Mouse (Mus musculus) hindbrain, embryonic 13.5 days (tissue): ENCODE measurements around the gene Dhx32. TPM values are rescaled to one million over a fixed set of nuclear protein-coding genes. Genes with fewer than 3 reads are reported as not detected.

Experiments
- ATAC-seq: fragments of 200-750 bp; cut with Nextera tagmentation; 2 replicates; pipeline ENCODE4 v1.8.0; 2017; ENCODE audit warnings: moderate TSS enrichment; ENCODE audit not compliant: low FRiP score
- H3K27ac ChIP-seq: fragments of 300-500 bp; sonication (generic); 2 replicates; pipeline ENCODE4 v1.5.1; 2015; ENCODE audit warnings: inconsistent platforms, mild to moderate bottlenecking, moderate library complexity
- H3K27me3 ChIP-seq: fragments of 300-500 bp; sonication (generic); 2 replicates; pipeline ENCODE4 v1.6.1; 2015; ENCODE audit warnings: mild to moderate bottlenecking, inconsistent platforms
- H3K36me3 ChIP-seq: fragments of 300-500 bp; sonication (generic); 2 replicates; pipeline ENCODE4 v1.6.1; 2015; ENCODE audit warnings: mild to moderate bottlenecking, inconsistent platforms
- H3K4me1 ChIP-seq: fragments of 300-500 bp; sonication (generic); replicated peaks from 2 replicates; pipeline ENCODE4 v1.6.1; 2015; ENCODE audit warnings: inconsistent platforms
- H3K4me2 ChIP-seq: fragments of 300-500 bp; sonication (generic); 2 replicates; pipeline ENCODE4 v1.6.1; 2015; ENCODE audit warnings: inconsistent platforms, mild to moderate bottlenecking, moderate library complexity
- H3K4me3 ChIP-seq: fragments of 300-500 bp; sonication (generic); 2 replicates; pipeline ENCODE4 v1.5.1; 2015; ENCODE audit warnings: mild to moderate bottlenecking, inconsistent platforms
- H3K9ac ChIP-seq: fragments of 300-500 bp; sonication (generic); 2 replicates; pipeline ENCODE4 v1.6.1; 2015; ENCODE audit warnings: mild to moderate bottlenecking, inconsistent platforms
- H3K9me3 ChIP-seq: fragments of 300-500 bp; sonication (generic); 2 replicates; pipeline ENCODE4 v1.6.1; 2016; ENCODE audit warnings: inconsistent platforms
- WGBS: fragments of 180-500 bp; shearing (Covaris S2); methylation state at CpG from one replicate; pipeline ENCODE4 v1.1.7; 2015; 5-methylcytosine and 5-hydroxymethylcytosine counted together
- polyA plus RNA-seq: library from polyadenylated mRNA; unstranded; fragments of >200 nt; fragmentation: Nextera tagmentation; extraction: Ambion mirVana; gene quantifications from 2 replicates; pipeline ENCODE4 v1.2.1, GENCODE M21; 2015

The Dhx32 gene
- polyA plus RNA-seq, 1 experiment from 2014 or later = 33.3 TPM

GRCm38 (mm10) chr7:133765849-133766243 is 16.7 kb downstream of the Dhx32 start:
- H3K27me3 ChIP-seq = no peaks in the 10 kb centered on the region

DNA sequence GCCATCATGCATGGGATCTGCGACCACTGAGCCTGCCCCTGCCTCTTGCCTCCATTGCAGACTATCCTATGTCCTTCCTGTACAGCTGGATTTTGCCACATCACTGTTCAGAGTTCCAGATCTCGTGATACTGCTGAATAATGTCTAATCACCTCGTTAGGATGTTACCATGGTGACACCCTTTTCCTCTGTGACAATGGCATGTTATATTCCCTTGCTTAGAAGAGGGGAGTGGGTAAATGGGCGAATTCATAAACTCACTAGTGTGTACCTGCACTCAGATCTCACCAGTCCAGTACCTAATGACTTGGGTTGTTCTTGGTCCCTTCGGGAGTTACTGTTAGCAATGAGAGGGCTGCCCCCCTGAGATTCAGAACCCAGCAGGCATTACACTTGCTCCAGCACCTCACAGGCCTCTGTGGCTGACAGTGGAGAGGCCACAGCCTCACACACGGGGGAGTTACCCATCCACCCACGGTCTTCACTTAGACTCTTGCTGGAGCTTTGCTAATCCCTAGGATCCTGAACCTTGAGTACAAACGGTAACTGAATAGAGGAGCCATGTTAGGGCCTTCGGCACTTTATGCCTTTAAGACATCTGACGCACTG is 17.2 kb downstream of the Dhx32 start:
- H3K9ac ChIP-seq = no peak overlapping the region

More at GRCm38 (mm10) chr7:133765849-133766243, 16.7 kb downstream of the Dhx32 start:
- Histone ChIP-seq H3K9ac (no peak overlapping the region), H3K4me2 (no peak overlapping the region), H3K27ac (peak overlapping the region; percentile 61), H3K36me3 (no peaks in the 10 kb centered on the region), H3K4me1 (peaks cover 20% of the 10 kb centered on the region), H3K9me3 (no peaks in the 10 kb centered on the region), H3K4me3 (no peak overlapping the region)
- WGBS = 61% methylated on average over 13 of the region's 13 CpGs
- peak; percentile 88 for ATAC-seq

GRCm38 (mm10) chr7:133764425-133764824 is 18.1 kb downstream of the Dhx32 start:
- H3K9me3 ChIP-seq = no peaks in the 10 kb centered on the region
- no peak overlapping the region for H3K4me2 ChIP-seq
- ATAC-seq = no peak
- peak overlapping the region; percentile 35; the same call in 1 of the 2 replicates for H3K27ac ChIP-seq
- no peak overlapping the region for H3K4me3 ChIP-seq
- WGBS = 76% methylated on average over 2 of the region's 2 CpGs
- H3K9ac ChIP-seq = no peak overlapping the region
- H3K36me3 ChIP-seq = no peaks in the 10 kb centered on the region
- H3K4me1 ChIP-seq = peaks cover 29% of the 10 kb centered on the region
- no peaks in the 10 kb centered on the region for H3K27me3 ChIP-seq

More for the DNA sequence above, 17.2 kb downstream of the Dhx32 start:
- Histone ChIP-seq H3K4me1 (peaks cover 20% of the 10 kb centered on the region), H3K36me3 (no peaks in the 10 kb centered on the region), H3K9me3 (no peaks in the 10 kb centered on the region), H3K4me3 (no peak overlapping the region), H3K27me3 (no peaks in the 10 kb centered on the region), H3K4me2 (no peak overlapping the region), H3K27ac (peak overlapping the region; percentile 61)
- no peak; the same call in none of the 2 replicates for ATAC-seq
- WGBS = 67% methylated on average over 10 of the region's 10 CpGs

- Histone ChIP-seq H3K36me3 (no peaks in the 10 kb centered on the region), H3K9ac (no peak overlapping the region), H3K27me3 (no peaks in the 10 kb centered on the region), H3K4me1 (peaks cover 34% of the 10 kb centered on the region), H3K9me3 (no peaks in the 10 kb centered on the region), H3K4me2 (no peak overlapping the region), H3K4me3 (no peak overlapping the region), H3K27ac (no peak overlapping the region)
- WGBS = 86% methylated on average over 6 of the region's 6 CpGs
- no peak for ATAC-seq
Measured at GRCm38 (mm10) chr7:133762696-133763095, 19.8 kb downstream of the Dhx32 start.

DNA sequence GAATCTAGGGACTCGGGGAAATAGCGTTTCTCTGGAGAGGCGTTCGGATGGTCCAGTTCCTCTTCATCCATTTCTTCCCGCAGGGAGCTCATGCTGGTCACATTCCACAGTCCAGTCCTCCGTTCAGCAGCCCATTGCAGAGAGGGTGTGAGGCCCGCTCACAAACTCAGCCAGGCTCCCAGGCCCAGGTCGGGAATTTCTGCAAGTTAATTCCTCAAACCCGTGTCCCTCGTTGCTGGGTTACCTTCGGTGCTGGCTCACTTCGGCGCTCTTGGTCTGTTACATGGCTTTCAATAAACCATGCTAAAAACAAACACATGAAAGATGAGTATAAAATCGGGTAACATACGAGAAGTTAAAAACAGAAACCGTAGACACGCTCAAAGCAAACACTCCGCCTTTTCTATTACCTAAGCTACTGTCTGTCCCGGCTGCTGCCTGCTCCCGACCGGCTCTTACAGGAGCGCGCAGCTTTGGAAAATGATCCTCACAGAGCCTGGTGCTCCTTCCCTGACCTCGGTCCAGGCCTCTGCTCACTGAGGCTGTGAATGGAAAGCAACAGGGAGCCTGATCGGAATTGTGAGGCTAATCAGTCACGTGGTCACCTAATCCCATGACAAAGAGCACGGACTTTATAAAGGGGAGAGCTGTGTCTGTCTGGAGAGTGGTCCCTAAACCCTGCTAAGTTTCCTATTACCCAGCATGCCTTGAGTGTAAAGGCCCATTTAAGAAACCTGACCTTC is 22.7 kb downstream of the Dhx32 start:
- ATAC-seq = peak; percentile 80
- Histone ChIP-seq H3K4me3 (peak overlapping the region; percentile 25), H3K27me3 (no peaks in the 10 kb centered on the region), H3K4me1 (peaks cover 26% of the 10 kb centered on the region), H3K36me3 (0 out of 2 replicates have a peak, but pooled peaks cover 4% of the 10 kb centered on the region), H3K9me3 (no peaks in the 10 kb centered on the region), H3K4me2 (peak overlapping the region; percentile 50), H3K27ac (peak overlapping the region; percentile 73), H3K9ac (peak overlapping the region; percentile 60; the same call in 1 of the 2 replicates)
- WGBS = 2% methylated on average over 27 of the region's 27 CpGs

DNA sequence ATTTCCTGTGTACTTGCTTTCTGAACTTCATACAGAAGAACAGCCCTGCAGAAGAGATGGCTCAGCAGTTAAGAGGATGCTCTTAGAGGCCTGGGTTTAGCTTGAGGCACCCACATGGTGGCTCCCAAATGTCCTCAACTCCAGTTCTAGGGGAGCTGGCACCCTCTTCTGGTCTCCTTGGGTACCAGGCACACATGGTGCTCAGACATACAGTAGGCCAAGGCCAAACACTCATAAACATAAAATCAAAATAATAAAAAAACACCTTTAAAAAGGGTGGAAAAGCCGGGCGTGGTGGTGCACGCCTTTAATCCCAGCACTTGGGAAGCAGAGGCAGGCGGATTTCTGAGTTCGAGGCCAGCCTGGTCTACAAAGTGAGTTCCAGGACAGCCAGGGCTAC is 23.8 kb downstream of the Dhx32 start:
- 95% methylated on average over 5 of the region's 5 CpGs for WGBS

DNA sequence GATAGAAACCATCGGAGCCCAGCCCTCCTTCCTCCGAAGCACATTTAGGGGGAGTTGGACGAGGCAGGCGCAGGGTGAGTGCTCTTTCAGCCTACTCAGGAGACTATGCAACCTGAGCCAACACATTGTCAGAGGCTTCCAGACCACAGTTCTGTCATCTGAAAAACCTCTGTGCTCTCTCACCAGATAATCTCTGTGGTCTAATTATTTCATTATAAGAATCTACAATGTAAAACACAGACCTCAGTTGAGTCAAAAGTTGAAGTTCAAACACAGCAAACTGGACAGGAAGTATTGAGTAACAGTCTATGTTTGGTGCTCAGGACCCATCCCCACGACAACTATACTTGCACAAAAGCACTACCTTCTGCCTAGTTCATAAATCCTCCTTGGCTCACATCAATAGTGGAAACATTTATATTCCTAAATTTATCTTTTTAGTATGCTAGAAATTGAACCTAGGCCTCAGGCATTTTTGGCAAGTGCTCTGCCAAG is 24.5 kb downstream of the Dhx32 start:
- Histone ChIP-seq H3K27me3 (no peaks in the 10 kb centered on the region), H3K4me1 (peaks cover 21% of the 10 kb centered on the region), H3K4me2 (0 out of 2 replicates have a peak overlapping the region, but pooled peaks have one; percentile 3), H3K36me3 (0 out of 2 replicates have a peak, but pooled peaks cover 4% of the 10 kb centered on the region), H3K9ac (no peak overlapping the region), H3K9me3 (no peaks in the 10 kb centered on the region), H3K27ac (no peak overlapping the region), H3K4me3 (no peak overlapping the region)
- no peak for ATAC-seq
- WGBS = 49% methylated on average over 5 of the region's 5 CpGs

More for the DNA sequence above, 23.8 kb downstream of the Dhx32 start:
- peak overlapping the region; percentile 50; the same call in 1 of the 2 replicates for H3K4me2 ChIP-seq
- H3K9ac ChIP-seq = no peak overlapping the region
- H3K4me1 ChIP-seq = peaks cover 21% of the 10 kb centered on the region
- H3K27ac ChIP-seq = no peak overlapping the region
- no peak for ATAC-seq
- H3K4me3 ChIP-seq = no peak overlapping the region
- H3K27me3 ChIP-seq = no peaks in the 10 kb centered on the region
- H3K9me3 ChIP-seq = no peaks in the 10 kb centered on the region
- 0 out of 2 replicates have a peak, but pooled peaks cover 4% of the 10 kb centered on the region for H3K36me3 ChIP-seq

GRCm38 (mm10) chr7:133751163-133751562 is 31.4 kb downstream of the Dhx32 start:
- Histone ChIP-seq H3K27ac (no peak overlapping the region), H3K36me3 (peaks cover 18% of the 10 kb centered on the region), H3K4me1 (peaks cover 5% of the 10 kb centered on the region), H3K27me3 (no peaks in the 10 kb centered on the region), H3K9ac (no peak overlapping the region), H3K9me3 (no peaks in the 10 kb centered on the region), H3K4me3 (no peak overlapping the region), H3K4me2 (no peak overlapping the region)
- ATAC-seq = no peak
- WGBS = 93% methylated on average over 5 of the region's 5 CpGs

DNA sequence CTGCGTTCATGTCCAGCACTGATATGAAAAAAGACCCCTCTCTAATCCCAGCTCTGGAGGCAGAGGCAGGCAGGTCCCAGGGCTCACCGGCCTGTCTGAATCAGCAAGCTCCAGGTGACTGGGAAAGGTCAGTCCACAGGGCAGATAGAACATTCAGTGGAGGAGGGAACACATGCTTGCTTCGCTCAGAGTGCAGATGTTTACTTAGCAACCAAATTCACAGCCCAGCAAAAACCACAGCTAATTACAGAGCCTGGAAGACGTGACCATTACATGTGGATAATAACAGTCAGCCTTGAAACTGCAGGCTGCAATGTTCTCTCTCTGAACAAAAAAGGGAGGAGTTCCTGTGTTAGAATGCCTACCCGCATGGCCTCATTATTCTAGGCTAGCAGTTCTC is 31.9 kb downstream of the Dhx32 start:
- no peaks in the 10 kb centered on the region for H3K9me3 ChIP-seq
- H3K27ac ChIP-seq = no peak overlapping the region
- ATAC-seq = no peak
- H3K27me3 ChIP-seq = no peaks in the 10 kb centered on the region
- H3K4me3 ChIP-seq = no peak overlapping the region
- no peak overlapping the region for H3K9ac ChIP-seq
- no peak overlapping the region for H3K4me2 ChIP-seq
- H3K36me3 ChIP-seq = peaks cover 18% of the 10 kb centered on the region
- H3K4me1 ChIP-seq = peaks cover 5% of the 10 kb centered on the region; the same call in 1 of the 2 replicates
- WGBS = 68% methylated on average over 5 of the region's 5 CpGs

GRCm38 (mm10) chr7:133748753-133749152 is 33.8 kb downstream of the Dhx32 start:
- Histone ChIP-seq H3K9me3 (no peaks in the 10 kb centered on the region), H3K4me2 (no peak overlapping the region), H3K9ac (no peak overlapping the region), H3K4me1 (peaks cover 9% of the 10 kb centered on the region; the same call in 1 of the 2 replicates), H3K4me3 (no peak overlapping the region), H3K27ac (no peak overlapping the region), H3K27me3 (no peaks in the 10 kb centered on the region), H3K36me3 (peaks cover 18% of the 10 kb centered on the region)
- WGBS = 81% methylated on average over 14 of the region's 14 CpGs
- ATAC-seq = no peak

DNA sequence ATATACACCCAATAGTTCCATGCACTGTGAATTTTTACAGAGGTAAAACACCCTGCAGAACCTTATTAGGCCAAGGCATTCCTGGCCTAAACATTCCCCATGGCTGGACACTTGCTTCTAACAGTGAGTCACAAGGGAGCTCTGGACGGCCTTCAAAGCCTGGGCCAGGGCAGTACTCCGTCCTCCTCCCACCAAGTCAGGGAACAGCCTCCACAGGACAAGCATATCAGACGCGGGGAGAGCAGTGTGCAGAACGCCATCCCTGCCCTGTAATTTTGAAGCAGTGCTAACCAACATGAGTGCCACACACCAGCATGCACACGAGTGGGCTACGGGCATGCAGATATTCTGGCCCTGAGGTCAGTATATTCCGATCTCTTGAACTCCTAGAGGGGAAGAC is 35.2 kb downstream of the Dhx32 start:
- Histone ChIP-seq H3K27me3 (no peaks in the 10 kb centered on the region), H3K4me1 (peaks cover 11% of the 10 kb centered on the region; the same call in 1 of the 2 replicates), H3K36me3 (peaks cover 19% of the 10 kb centered on the region), H3K9me3 (no peaks in the 10 kb centered on the region), H3K27ac (no peak overlapping the region), H3K9ac (no peak overlapping the region), H3K4me2 (no peak overlapping the region), H3K4me3 (no peak overlapping the region)
- no peak for ATAC-seq
- WGBS = 90% methylated on average over 8 of the region's 8 CpGs

DNA sequence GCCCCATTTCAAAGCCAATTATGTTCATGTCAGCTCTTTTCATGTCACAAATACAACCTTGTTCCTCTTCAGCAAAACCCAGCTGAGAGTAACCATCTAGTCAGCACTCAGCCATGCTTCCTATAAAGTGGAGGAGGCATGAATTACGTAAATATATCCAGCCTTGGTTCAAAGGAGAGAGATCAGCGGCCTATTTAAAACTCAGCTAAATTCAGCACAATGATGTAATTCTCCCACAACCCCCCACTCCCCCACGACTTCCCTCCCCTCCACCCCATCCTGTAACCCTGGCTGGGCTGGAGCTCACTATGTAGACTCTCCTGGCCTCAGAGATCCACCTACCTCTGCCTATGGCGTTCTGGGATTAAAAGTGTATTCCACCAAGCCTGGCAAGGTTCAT is 37.8 kb downstream of the Dhx32 start:
- peaks cover 39% of the 10 kb centered on the region for H3K36me3 ChIP-seq
- ATAC-seq = no peak
- peaks cover 7% of the 10 kb centered on the region; the same call in 1 of the 2 replicates for H3K4me1 ChIP-seq
- H3K4me2 ChIP-seq = no peak overlapping the region
- no peak overlapping the region for H3K9ac ChIP-seq
- no peaks in the 10 kb centered on the region for H3K9me3 ChIP-seq
- H3K4me3 ChIP-seq = no peak overlapping the region
- H3K27ac ChIP-seq = no peak overlapping the region
- no peaks in the 10 kb centered on the region for H3K27me3 ChIP-seq
- 73% methylated on average over 4 of the region's 4 CpGs for WGBS
